Mouse (Mus musculus): ENCODE data around the gene Zic5. TPM values are rescaled to one million over a fixed set of nuclear protein-coding genes. Genes with fewer than 3 reads are reported as not detected.

The Zic5 gene
- polyA plus RNA-seq, 1 experiment: not detected

- Histone ChIP-seq H3K4me3 (ENCODE audit: extremely low read depth, insufficient read depth, insufficient read length) (no peak overlapping the region), H3K4me1 (ENCODE audit: control insufficient read depth, insufficient read depth, insufficient read length) (peaks cover 8% of the 10 kb centered on the region), H3K27ac (ENCODE audit: insufficient read depth, low read length) (no peak overlapping the region), H3K27me3 (ENCODE audit: control insufficient read depth, insufficient read depth, low read length) (peaks cover 65% of the 10 kb centered on the region), H3K36me3 (ENCODE audit: control insufficient read depth, insufficient read depth, low read length) (no peaks in the 10 kb centered on the region)
- TF ChIP-seq POLR2A (IDR thresholded peaks at IDR 0.05; ENCODE audit: low read depth, low read length): no peak
- TF ChIP-seq CTCF (IDR thresholded peaks at IDR 0.05; ENCODE audit: extremely low read depth, insufficient read depth, insufficient read length, insufficient replicate concordance): no peak
- WGBS: 18% methylated on average over 2 of the region's 2 CpGs
- no peak for DNase-seq (ENCODE audit: low read depth in 1 of 2, low spot score in 2 of 2)
Observed at GRCm38 (mm10) chr14:122480355-122480754, 14.9 kb upstream of the Zic5 start.

DNA sequence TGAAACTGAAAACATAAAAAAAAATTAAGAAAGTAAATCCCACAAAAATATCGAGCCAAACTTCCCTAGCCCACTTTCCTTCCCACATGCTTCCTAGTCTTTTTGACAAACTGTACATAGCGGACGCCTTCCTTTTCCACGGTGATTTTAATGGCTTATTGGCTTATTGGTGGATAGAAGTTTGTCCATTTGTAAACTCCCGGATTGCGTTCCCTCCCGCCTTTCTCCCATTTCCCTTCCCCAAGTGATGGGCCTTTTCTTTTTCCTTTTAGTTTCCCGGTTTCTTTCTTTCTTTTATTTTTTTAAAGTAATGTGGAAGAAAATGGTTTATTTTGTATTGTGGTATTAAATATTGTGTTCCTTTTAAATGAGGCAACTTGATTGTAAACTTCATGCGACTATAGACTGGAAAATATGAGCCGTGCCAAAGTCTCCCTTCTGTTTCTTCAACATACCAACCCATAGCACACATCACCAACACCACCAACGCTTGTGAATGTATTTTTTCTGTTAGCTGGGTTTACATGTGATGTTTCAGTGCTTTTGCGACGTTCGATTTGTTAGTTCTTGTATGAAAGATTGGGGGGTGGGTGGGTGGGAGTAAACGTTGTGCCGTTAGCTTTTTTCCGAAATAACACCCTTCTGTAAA lies 14.1 kb upstream of the Zic5 start:
- H3K27ac ChIP-seq (ENCODE audit: insufficient read depth, low read length): no peak overlapping the region
- DNase-seq (ENCODE audit: low read depth in 1 of 2, low spot score in 2 of 2): no peak
- peaks cover 13% of the 10 kb centered on the region for H3K4me1 ChIP-seq (ENCODE audit: control insufficient read depth, insufficient read depth, insufficient read length)
- 31% methylated on average over 17 of the region's 17 CpGs for WGBS
- TF ChIP-seq CTCF (IDR thresholded peaks at IDR 0.05; ENCODE audit: extremely low read depth, insufficient read depth, insufficient read length, insufficient replicate concordance) (no peak), POLR2A (IDR thresholded peaks at IDR 0.05; ENCODE audit: low read depth, low read length) (no peak)
- no peak overlapping the region for H3K4me3 ChIP-seq (ENCODE audit: extremely low read depth, insufficient read depth, insufficient read length)
- peaks cover 65% of the 10 kb centered on the region for H3K27me3 ChIP-seq (ENCODE audit: control insufficient read depth, insufficient read depth, low read length)
- no peaks in the 10 kb centered on the region for H3K36me3 ChIP-seq (ENCODE audit: control insufficient read depth, insufficient read depth, low read length)

GRCm38 (mm10) chr14:122478574-122479011 lies 13.1 kb upstream of the Zic5 start:
- Histone ChIP-seq H3K27ac (ENCODE audit: insufficient read depth, low read length) (no peak overlapping the region), H3K27me3 (ENCODE audit: control insufficient read depth, insufficient read depth, low read length) (peaks cover 64% of the 10 kb centered on the region), H3K4me1 (ENCODE audit: control insufficient read depth, insufficient read depth, insufficient read length) (peaks cover 13% of the 10 kb centered on the region), H3K36me3 (ENCODE audit: control insufficient read depth, insufficient read depth, low read length) (no peaks in the 10 kb centered on the region), H3K4me3 (ENCODE audit: extremely low read depth, insufficient read depth, insufficient read length) (no peak overlapping the region)
- 6% methylated on average over 22 of the region's 22 CpGs for WGBS
- TF ChIP-seq POLR2A (IDR thresholded peaks at IDR 0.05; ENCODE audit: low read depth, low read length): no peak
- TF ChIP-seq CTCF (IDR thresholded peaks at IDR 0.05; ENCODE audit: extremely low read depth, insufficient read depth, insufficient read length, insufficient replicate concordance): no peak
- DNase-seq (ENCODE audit: low read depth in 1 of 2, low spot score in 2 of 2): no peak

DNA sequence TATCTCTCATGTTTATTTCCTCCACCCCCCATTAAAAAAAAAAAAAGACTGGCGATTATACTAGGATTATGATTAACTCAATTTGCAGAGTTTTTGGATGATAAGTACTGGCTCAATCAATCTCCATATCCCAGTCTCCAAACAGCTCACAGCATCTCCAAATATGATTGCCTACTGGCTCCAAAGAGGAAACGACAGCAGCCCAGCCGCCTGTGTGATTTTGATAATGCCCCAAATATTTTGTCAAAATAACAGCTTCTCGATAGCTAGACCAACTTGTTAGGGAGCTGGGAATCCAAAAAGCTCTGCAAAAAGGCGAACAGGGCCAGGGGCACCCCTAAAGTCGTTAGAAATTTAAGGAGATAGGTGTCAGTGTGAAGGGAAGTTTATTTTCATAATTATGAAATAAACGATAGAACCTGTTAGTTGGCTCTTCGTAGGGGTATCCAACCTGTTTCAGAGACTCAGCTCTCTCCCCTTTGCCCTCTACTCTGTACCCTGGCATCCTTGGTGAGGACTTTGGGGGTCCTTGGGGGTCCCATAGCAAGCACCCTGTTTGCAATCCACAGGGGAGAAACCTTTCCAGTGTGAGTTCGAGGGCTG lies 12.6 kb upstream of the Zic5 start:
- 4% methylated on average over 9 of the region's 9 CpGs for WGBS
- Histone ChIP-seq H3K4me1 (ENCODE audit: control insufficient read depth, insufficient read depth, insufficient read length) (peaks cover 13% of the 10 kb centered on the region), H3K36me3 (ENCODE audit: control insufficient read depth, insufficient read depth, low read length) (no peaks in the 10 kb centered on the region), H3K27me3 (ENCODE audit: control insufficient read depth, insufficient read depth, low read length) (peaks cover 66% of the 10 kb centered on the region), H3K4me3 (ENCODE audit: extremely low read depth, insufficient read depth, insufficient read length) (no peak overlapping the region), H3K27ac (ENCODE audit: insufficient read depth, low read length) (no peak overlapping the region)
- TF ChIP-seq CTCF (IDR thresholded peaks at IDR 0.05; ENCODE audit: extremely low read depth, insufficient read depth, insufficient read length, insufficient replicate concordance): no peak
- no peak for TF ChIP-seq POLR2A (IDR thresholded peaks at IDR 0.05; ENCODE audit: low read depth, low read length)
- DNase-seq (ENCODE audit: low read depth in 1 of 2, low spot score in 2 of 2): no peak

DNA sequence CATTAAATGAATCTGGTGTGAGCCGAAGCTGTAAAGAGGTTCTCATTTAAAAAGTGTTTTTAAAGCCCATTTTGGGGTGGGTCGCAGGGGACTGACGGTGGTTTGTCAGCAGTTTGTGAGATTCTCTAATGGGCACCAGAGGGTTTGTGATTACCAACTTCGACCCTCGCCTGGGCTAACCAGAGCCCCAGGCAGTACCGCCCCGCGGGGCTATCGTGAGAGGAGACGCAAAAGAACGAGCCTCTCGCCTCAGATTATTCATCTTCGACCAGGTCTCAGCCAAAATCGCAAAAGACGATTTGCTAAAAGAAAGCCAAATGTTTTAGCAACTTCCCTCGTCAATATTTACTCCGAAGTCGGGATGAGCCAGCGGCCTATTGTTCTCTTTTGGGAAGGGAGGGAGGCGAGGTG lies 11.8 kb upstream of the Zic5 start:
- no peak overlapping the region for H3K27ac ChIP-seq (ENCODE audit: insufficient read depth, low read length)
- H3K4me1 ChIP-seq (ENCODE audit: control insufficient read depth, insufficient read depth, insufficient read length): peaks cover 13% of the 10 kb centered on the region
- peaks cover 61% of the 10 kb centered on the region for H3K27me3 ChIP-seq (ENCODE audit: control insufficient read depth, insufficient read depth, low read length)
- no peak for DNase-seq (ENCODE audit: low read depth in 1 of 2, low spot score in 2 of 2)
- H3K36me3 ChIP-seq (ENCODE audit: control insufficient read depth, insufficient read depth, low read length): no peaks in the 10 kb centered on the region
- no peak for TF ChIP-seq CTCF (IDR thresholded peaks at IDR 0.05; ENCODE audit: extremely low read depth, insufficient read depth, insufficient read length, insufficient replicate concordance)
- no peak for TF ChIP-seq POLR2A (IDR thresholded peaks at IDR 0.05; ENCODE audit: low read depth, low read length)
- 9% methylated on average over 20 of the region's 20 CpGs for WGBS
- no peak overlapping the region for H3K4me3 ChIP-seq (ENCODE audit: extremely low read depth, insufficient read depth, insufficient read length)

DNA sequence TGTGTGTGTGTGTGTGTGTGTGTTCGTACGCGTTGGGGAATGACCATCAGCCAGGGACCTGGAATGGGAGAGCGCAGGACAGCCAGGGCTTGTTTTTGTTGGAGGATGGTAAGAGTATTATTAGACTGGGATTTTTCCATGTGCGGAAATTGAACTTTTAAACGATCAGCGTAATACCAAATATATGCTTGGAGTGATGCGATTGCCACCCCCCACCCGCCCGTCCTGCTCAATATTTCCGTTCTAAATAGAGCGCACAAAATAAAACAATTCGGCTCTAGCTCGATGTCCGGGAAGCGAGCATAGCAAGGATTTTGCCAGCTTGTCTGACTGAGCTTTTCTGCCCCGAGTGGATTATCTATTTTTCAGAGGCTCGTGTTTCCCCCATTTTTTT lies 11.3 kb upstream of the Zic5 start:
- no peak overlapping the region for H3K4me3 ChIP-seq (ENCODE audit: extremely low read depth, insufficient read depth, insufficient read length)
- peaks cover 61% of the 10 kb centered on the region for H3K27me3 ChIP-seq (ENCODE audit: control insufficient read depth, insufficient read depth, low read length)
- no peak for DNase-seq (ENCODE audit: low read depth in 1 of 2, low spot score in 2 of 2)
- H3K4me1 ChIP-seq (ENCODE audit: control insufficient read depth, insufficient read depth, insufficient read length): peaks cover 13% of the 10 kb centered on the region
- WGBS: 7% methylated on average over 18 of the region's 18 CpGs
- TF ChIP-seq POLR2A (IDR thresholded peaks at IDR 0.05; ENCODE audit: low read depth, low read length) (no peak), CTCF (IDR thresholded peaks at IDR 0.05; ENCODE audit: extremely low read depth, insufficient read depth, insufficient read length, insufficient replicate concordance) (no peak)
- no peak overlapping the region for H3K27ac ChIP-seq (ENCODE audit: insufficient read depth, low read length)
- no peaks in the 10 kb centered on the region for H3K36me3 ChIP-seq (ENCODE audit: control insufficient read depth, insufficient read depth, low read length)

Data from spleen, adult 2 months (tissue).